Mouse (Mus musculus) kidney, adult 9 months (tissue): ENCODE results near the gene Flot2.

Experiments
- DNase-seq: peaks from one replicate; pipeline ENCODE4 v3.0.0; 2022

The Flot2 gene

GRCm38 (mm10) chr11:78104501-78104900, 66.8 kb downstream of the Flot2 start:
- no peak for DNase-seq
